Mouse (Mus musculus) neural tube, embryonic 10.5 days (tissue): ENCODE measurements around the gene Foxo6.
A peak's percentile ranks its signal among the peaks of the same experiment; 100 is the strongest.

Experiments
- DNase-seq: peaks from one replicate; pipeline ENCODE4 v3.0.0-alpha.2; 2017; ENCODE audit warnings: low spot score; ENCODE audit errors: extremely low spot score

Gene Foxo6

GRCm38 (mm10) chr4:120248800-120249261 is 38.3 kb downstream of the Foxo6 start:
- peak; percentile 51 for DNase-seq

- DNase-seq = no peak
Measured at GRCm38 (mm10) chr4:120247412-120247811, 39.7 kb downstream of the Foxo6 start.

GRCm38 (mm10) chr4:120246086-120246485 is 41.1 kb downstream of the Foxo6 start:
- DNase-seq = no peak

GRCm38 (mm10) chr4:120242783-120243262 is 44.3 kb downstream of the Foxo6 start:
- DNase-seq = peak; percentile 50

GRCm38 (mm10) chr4:120241106-120241505 is 46.0 kb downstream of the Foxo6 start:
- no peak for DNase-seq

- no peak for DNase-seq
Measured at GRCm38 (mm10) chr4:120239419-120239818, 47.7 kb downstream of the Foxo6 start.

- no peak for DNase-seq
Measured at GRCm38 (mm10) chr4:120233243-120233642, 53.9 kb downstream of the Foxo6 start.

- no peak for DNase-seq
Measured at GRCm38 (mm10) chr4:120232541-120232940, 54.6 kb downstream of the Foxo6 start.

GRCm38 (mm10) chr4:120231982-120232381 is 55.2 kb downstream of the Foxo6 start:
- DNase-seq = no peak

GRCm38 (mm10) chr4:120230256-120230649 is 56.9 kb downstream of the Foxo6 start:
- peak; percentile 64 for DNase-seq

GRCm38 (mm10) chr4:120229505-120230255 is 57.5 kb downstream of the Foxo6 start:
- no peak for DNase-seq

GRCm38 (mm10) chr4:120228613-120229012 is 58.5 kb downstream of the Foxo6 start:
- DNase-seq = no peak

GRCm38 (mm10) chr4:120227224-120227623 is 59.9 kb downstream of the Foxo6 start:
- DNase-seq = no peak

- DNase-seq = no peak
Measured at GRCm38 (mm10) chr4:120226682-120227081, 60.5 kb downstream of the Foxo6 start.

- DNase-seq = peak; percentile 74
Measured at GRCm38 (mm10) chr4:120225135-120225780, 61.9 kb downstream of the Foxo6 start.

- no peak for DNase-seq
Measured at GRCm38 (mm10) chr4:120223805-120224204, 63.3 kb downstream of the Foxo6 start.

- DNase-seq = no peak
Measured at GRCm38 (mm10) chr4:120223108-120223745, 63.9 kb downstream of the Foxo6 start.

GRCm38 (mm10) chr4:120221708-120222107 is 65.4 kb downstream of the Foxo6 start:
- no peak for DNase-seq

- DNase-seq = no peak
Measured at GRCm38 (mm10) chr4:120218878-120219277, 68.3 kb downstream of the Foxo6 start.
